Mouse (Mus musculus) kidney, adult 2 months (tissue): ENCODE measurements around the gene Mlkl.

ENCODE experiments used
- CTCF ChIP-seq: fragments of 200-500 bp; conservative IDR thresholded peaks from 2 replicates; pipeline ENCODE4 v1.5.1; 2011; ENCODE audit warnings: low read depth, mild to moderate bottlenecking, control low read depth, low read length, moderate library complexity, mixed read lengths; ENCODE audit not compliant: insufficient read depth, insufficient read length
- POLR2A ChIP-seq: fragments of 200-500 bp; IDR thresholded peaks from one replicate; pipeline ENCODE4 v1.6.1; 2011; ENCODE audit warnings: low read depth, low read length, control low read depth

GRCm38 (mm10) chr8:111367350-111367749, 29.4 kb upstream of the Mlkl start:
- TF ChIP-seq CTCF (no peak), POLR2A (no peak)
